Mouse (Mus musculus): Measurements from ENCODE around the gene Zc3h18. TPM values are rescaled to one million over a fixed set of nuclear protein-coding genes. Genes with fewer than 3 reads are reported as not detected.

Gene Zc3h18
- total and polyA plus RNA-seq, 3 experiments = 30.2 to 122 (median 98.5) TPM

DNA sequence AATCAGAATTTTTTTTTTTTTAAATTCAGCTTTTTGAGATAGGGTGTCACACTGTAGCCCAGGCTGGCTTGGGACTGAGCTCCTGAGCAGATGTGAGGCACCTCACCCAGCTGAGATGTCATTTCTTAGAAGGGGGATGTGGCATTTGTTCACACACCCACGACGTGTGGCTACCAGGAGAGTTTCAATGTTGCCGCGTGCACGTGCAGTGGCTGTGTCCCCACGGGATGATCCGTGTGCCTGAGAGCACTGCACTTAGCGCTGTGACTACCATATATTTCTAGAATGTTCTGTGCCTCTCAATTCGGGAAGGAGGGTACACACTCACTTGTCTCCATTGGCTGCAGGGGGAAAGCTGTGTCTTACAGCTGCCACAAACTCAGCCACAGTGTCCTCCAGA is 59.7 kb downstream of the Zc3h18 start:
- no peak overlapping the region for H3K4me3 ChIP-seq (ENCODE audit: control insufficient read depth in 1 of 2, insufficient read depth in 1 of 2, low read depth in 2 of 2, low read length in 2 of 2)
- peaks cover 0 to 4% of the 10 kb centered on the region in 2 experiments; a peak in 2 of 4 replicates for H3K36me3 ChIP-seq (ENCODE audit: control insufficient read depth in 1 of 2, insufficient read depth in 2 of 2, low read length in 2 of 2)
- H3K9me3 ChIP-seq (replicated peaks; ENCODE audit: insufficient read depth, low read length) = no peaks in the 10 kb centered on the region
- TF ChIP-seq GABPA (IDR thresholded peaks at IDR 0.05; ENCODE audit: low read depth, low read length) = no peak
- no peak for TF ChIP-seq RAD21 (IDR thresholded peaks at IDR 0.05; ENCODE audit: low read depth, low read length)
- TF ChIP-seq USF2 (IDR thresholded peaks at IDR 0.05; ENCODE audit: borderline replicate concordance in 1 of 2, insufficient read depth in 1 of 2, low read depth in 1 of 2, low read length in 2 of 2) = no peak
- no peak for TF ChIP-seq SMC3 (IDR thresholded peaks at IDR 0.05; ENCODE audit: low read depth, low read length)
- no peak for TF ChIP-seq E2F4 (IDR thresholded peaks at IDR 0.05; ENCODE audit: borderline replicate concordance, low read depth, low read length)
- H3K9ac ChIP-seq (ENCODE audit: control insufficient read depth, low read depth, low read length, poor library complexity, severe bottlenecking) = no peak overlapping the region
- H3K27me3 ChIP-seq (ENCODE audit: control insufficient read depth in 1 of 2, insufficient read depth in 2 of 2, low read length in 2 of 2) = no peaks in the 10 kb centered on the region
- DNase-seq (ENCODE audit: low read depth, low spot score) = no peak
- H3K27ac ChIP-seq (ENCODE audit: control insufficient read depth, low read depth, low read length) = no peak overlapping the region
- peaks cover 3 to 4% of the 10 kb centered on the region in 2 experiments; a peak in 2 of 4 replicates for H3K4me1 ChIP-seq (ENCODE audit: control insufficient read depth in 1 of 2, insufficient read depth in 2 of 2, low read length in 2 of 2)
- peaks cover 16% of the 10 kb centered on the region for H3K79me2 ChIP-seq (ENCODE audit: control insufficient read depth, insufficient read depth, low read length, poor library complexity)

DNA sequence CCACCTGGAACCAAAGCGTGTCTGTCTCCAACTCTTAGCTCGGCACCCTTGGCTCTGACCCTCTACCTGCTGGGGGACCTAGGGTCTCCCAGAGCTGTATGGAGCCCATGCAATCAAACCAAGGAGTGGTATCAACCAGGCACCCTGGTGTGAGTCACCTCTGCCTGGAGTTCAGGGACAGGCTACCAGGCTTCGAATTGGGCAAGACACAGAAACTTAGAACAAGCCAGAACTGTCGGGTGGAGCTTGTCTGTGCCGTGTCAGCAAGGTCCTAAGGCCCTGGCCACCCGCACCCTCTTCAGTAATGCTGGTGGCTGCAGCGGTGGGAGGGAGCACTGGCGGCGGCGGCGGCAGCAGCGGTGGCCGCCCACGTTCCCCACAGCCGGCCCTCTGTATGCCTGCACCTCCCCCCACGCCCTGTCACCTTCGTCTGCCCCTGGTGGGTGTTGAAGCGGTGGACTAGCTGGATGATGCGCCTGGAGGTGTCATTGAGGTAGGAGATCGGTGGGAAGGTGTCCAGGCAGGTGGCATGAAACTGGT is 60.2 kb downstream of the Zc3h18 start:
- Histone ChIP-seq H3K79me2 (ENCODE audit: control insufficient read depth, insufficient read depth, low read length, poor library complexity) (peaks cover 11% of the 10 kb centered on the region), H3K4me3 (ENCODE audit: control insufficient read depth in 1 of 2, insufficient read depth in 1 of 2, low read depth in 2 of 2, low read length in 2 of 2) (no peak overlapping the region), H3K36me3 (ENCODE audit: control insufficient read depth in 1 of 2, insufficient read depth in 2 of 2, low read length in 2 of 2) (no peaks in the 10 kb centered on the region), H3K27ac (ENCODE audit: control insufficient read depth, low read depth, low read length) (no peak overlapping the region), H3K4me1 (ENCODE audit: control insufficient read depth in 1 of 2, insufficient read depth in 2 of 2, low read length in 2 of 2) (no peaks in the 10 kb centered on the region; a peak in 1 of 4 replicates), H3K9ac (ENCODE audit: control insufficient read depth, low read depth, low read length, poor library complexity, severe bottlenecking) (no peak overlapping the region), H3K9me3 (replicated peaks; ENCODE audit: insufficient read depth, low read length) (no peaks in the 10 kb centered on the region), H3K27me3 (ENCODE audit: control insufficient read depth in 1 of 2, insufficient read depth in 2 of 2, low read length in 2 of 2) (no peaks in the 10 kb centered on the region)
- DNase-seq (ENCODE audit: low read depth, low spot score) = no peak
- no peak for TF ChIP-seq TAL1 (IDR thresholded peaks at IDR 0.05; ENCODE audit: low read length)
- no peak for TF ChIP-seq UBTF (IDR thresholded peaks at IDR 0.05; ENCODE audit: borderline replicate concordance, insufficient read depth, low read depth, low read length)
- no peak for TF ChIP-seq JUND (IDR thresholded peaks at IDR 0.05; ENCODE audit: low read depth, low read length)
- TF ChIP-seq MAFK (IDR thresholded peaks at IDR 0.05; ENCODE audit: borderline replicate concordance, low read depth, low read length) = no peak
- TF ChIP-seq CHD2 (IDR thresholded peaks at IDR 0.05; ENCODE audit: low read length) = no peak
- no peak for TF ChIP-seq MYC (IDR thresholded peaks at IDR 0.05; ENCODE audit: low read depth, low read length)

DNA sequence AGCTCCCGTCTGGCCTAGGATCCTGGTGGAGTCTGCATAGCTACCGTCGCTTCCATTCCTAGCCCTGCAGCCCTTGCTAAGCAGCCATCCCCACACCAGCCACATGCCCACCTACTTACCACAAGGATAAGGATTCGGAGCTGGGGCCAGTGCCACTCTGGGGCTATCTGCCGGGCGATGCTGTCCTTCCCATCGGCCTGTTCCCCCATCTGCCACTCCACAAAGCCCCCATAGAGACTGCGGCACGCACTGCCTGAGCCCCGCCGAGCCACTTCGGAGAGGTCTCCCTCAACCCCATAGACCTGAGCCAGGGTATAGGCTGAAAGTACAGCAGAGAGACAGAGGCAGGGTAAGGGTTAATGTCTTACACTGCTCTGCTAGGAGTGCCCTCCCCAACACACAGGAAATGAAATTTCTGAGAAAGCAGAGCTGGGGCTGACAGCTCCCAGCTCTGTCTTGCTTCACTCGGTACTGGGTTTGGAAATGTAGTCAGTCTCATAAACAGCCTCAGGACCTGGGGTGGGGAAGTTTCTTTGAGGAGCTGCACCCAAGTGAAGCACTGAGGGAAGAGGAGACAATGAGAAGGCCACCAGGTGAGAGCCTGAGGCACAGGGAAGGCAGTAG is 61.4 kb downstream of the Zc3h18 start:
- no peak overlapping the region for H3K9ac ChIP-seq (ENCODE audit: control insufficient read depth, low read depth, low read length, poor library complexity, severe bottlenecking)
- H3K27ac ChIP-seq (ENCODE audit: control insufficient read depth, low read depth, low read length) = no peak overlapping the region
- H3K79me2 ChIP-seq (ENCODE audit: control insufficient read depth, insufficient read depth, low read length, poor library complexity) = no peaks in the 10 kb centered on the region
- no peaks in the 10 kb centered on the region for H3K9me3 ChIP-seq (replicated peaks; ENCODE audit: insufficient read depth, low read length)
- no peak for TF ChIP-seq MYB (IDR thresholded peaks at IDR 0.05; ENCODE audit: low read depth, low read length)
- no peak for TF ChIP-seq TBP (IDR thresholded peaks at IDR 0.05; ENCODE audit: low read depth, low read length)
- no peak for TF ChIP-seq ZKSCAN1 (IDR thresholded peaks at IDR 0.05; ENCODE audit: low read depth, low read length)
- TF ChIP-seq TAL1 (IDR thresholded peaks at IDR 0.05; ENCODE audit: low read length) = no peak
- no peak for TF ChIP-seq POLR2A (IDR thresholded peaks at IDR 0.05; ENCODE audit: control insufficient read depth in 1 of 2, insufficient read depth in 1 of 2, low read depth in 1 of 2, low read length in 2 of 2, poor library complexity in 1 of 2)
- TF ChIP-seq EP300 (IDR thresholded peaks at IDR 0.05; ENCODE audit: low read depth in 1 of 2, low read length in 2 of 2) = no peak
- no peaks in the 10 kb centered on the region for H3K27me3 ChIP-seq (ENCODE audit: control insufficient read depth in 1 of 2, insufficient read depth in 2 of 2, low read length in 2 of 2)
- no peaks in the 10 kb centered on the region for H3K36me3 ChIP-seq (ENCODE audit: control insufficient read depth in 1 of 2, insufficient read depth in 2 of 2, low read length in 2 of 2)
- H3K4me3 ChIP-seq (ENCODE audit: control insufficient read depth in 1 of 2, insufficient read depth in 1 of 2, low read depth in 2 of 2, low read length in 2 of 2) = no peak overlapping the region
- peaks cover 0 to 3% of the 10 kb centered on the region in 2 experiments; a peak in 1 of 4 replicates for H3K4me1 ChIP-seq (ENCODE audit: control insufficient read depth in 1 of 2, insufficient read depth in 2 of 2, low read length in 2 of 2)
- DNase-seq (ENCODE audit: low read depth, low spot score) = no peak

Data from MEL (cell line).